Mouse (Mus musculus): ENCODE measurements around the gene Cracr2a.

Gene Cracr2a

GRCm38 (mm10) chr6:127625135-127625534 lies 64.0 kb downstream of the Cracr2a start:
- peak; percentile 7 for DNase-seq (ENCODE audit: low spot score)

GRCm38 (mm10) chr6:127627453-127627852 lies 66.3 kb downstream of the Cracr2a start:
- DNase-seq (ENCODE audit: low spot score) = no peak

- DNase-seq (ENCODE audit: low spot score) = no peak
Measured at GRCm38 (mm10) chr6:127629249-127629648, 68.1 kb downstream of the Cracr2a start.

- DNase-seq (ENCODE audit: low spot score) = no peak
Measured at GRCm38 (mm10) chr6:127634858-127635257, 73.7 kb downstream of the Cracr2a start.

- no peak for DNase-seq (ENCODE audit: low spot score)
Measured at GRCm38 (mm10) chr6:127635462-127636189, 74.5 kb downstream of the Cracr2a start.

- no peak for DNase-seq (ENCODE audit: low spot score)
Measured at GRCm38 (mm10) chr6:127641077-127641801, 80.1 kb downstream of the Cracr2a start.

- no peak for DNase-seq (ENCODE audit: low spot score)
Measured at GRCm38 (mm10) chr6:127655988-127656387, 94.8 kb downstream of the Cracr2a start.

- DNase-seq (ENCODE audit: low spot score) = no peak
Measured at GRCm38 (mm10) chr6:127657152-127657551, 96.0 kb downstream of the Cracr2a start.

GRCm38 (mm10) chr6:127659472-127659871 lies 98.3 kb downstream of the Cracr2a start:
- DNase-seq (ENCODE audit: low spot score) = no peak

- no peak for DNase-seq (ENCODE audit: low spot score)
Measured at GRCm38 (mm10) chr6:127659966-127660365, 98.8 kb downstream of the Cracr2a start.

GRCm38 (mm10) chr6:127661717-127662292 lies 100.7 kb downstream of the Cracr2a start:
- DNase-seq (ENCODE audit: low spot score) = no peak

GRCm38 (mm10) chr6:127663263-127663662 lies 102.1 kb downstream of the Cracr2a start:
- DNase-seq (ENCODE audit: low spot score) = no peak

- no peak for DNase-seq (ENCODE audit: low spot score)
Measured at GRCm38 (mm10) chr6:127669313-127669712, 108.2 kb downstream of the Cracr2a start.

- DNase-seq (ENCODE audit: low spot score) = no peak
Measured at GRCm38 (mm10) chr6:127670031-127670430, 108.9 kb downstream of the Cracr2a start.

- DNase-seq (ENCODE audit: low spot score) = no peak
Measured at GRCm38 (mm10) chr6:127672071-127672470, 110.9 kb downstream of the Cracr2a start.

GRCm38 (mm10) chr6:127676866-127677265 lies 115.7 kb downstream of the Cracr2a start:
- no peak for DNase-seq (ENCODE audit: low spot score)

GRCm38 (mm10) chr6:127678320-127678719 lies 117.2 kb downstream of the Cracr2a start:
- DNase-seq (ENCODE audit: low spot score) = no peak

GRCm38 (mm10) chr6:127678998-127679397 lies 117.9 kb downstream of the Cracr2a start:
- DNase-seq (ENCODE audit: low spot score) = no peak

- no peak for DNase-seq (ENCODE audit: low spot score)
Measured at GRCm38 (mm10) chr6:127680784-127681183, 119.6 kb downstream of the Cracr2a start.

- no peak for DNase-seq (ENCODE audit: low spot score)
Measured at GRCm38 (mm10) chr6:127683561-127683960, 122.4 kb downstream of the Cracr2a start.

GRCm38 (mm10) chr6:127684981-127685380 lies 123.8 kb downstream of the Cracr2a start:
- DNase-seq (ENCODE audit: low spot score) = no peak

- no peak for DNase-seq (ENCODE audit: low spot score)
Measured at GRCm38 (mm10) chr6:127687181-127687860, 126.2 kb downstream of the Cracr2a start.
